Mouse (Mus musculus) midbrain, postnatal 0 days (tissue): ENCODE measurements at regions not wholly inside any gene's neighbourhood (a gene's known extent, or its start where the extent isn't known, plus 50 kb on each side); places are given as distances from the start of the nearest gene placed in this dataset.

Experiments
- ATAC-seq: fragments of 200-750 bp; cut with Nextera tagmentation; 2 replicates; pipeline ENCODE4 v1.8.0; 2017; ENCODE audit warnings: moderate number of reproducible peaks, mild to moderate bottlenecking, moderate TSS enrichment, moderate library complexity; ENCODE audit not compliant: low FRiP score
- DNase-seq: peaks from one replicate; pipeline ENCODE4 v3.0.0-alpha.2; 2015; ENCODE audit warnings: low spot score
- H3K27ac ChIP-seq: fragments of 300-500 bp; sonication (generic); 2 replicates; pipeline ENCODE4 v1.5.1; 2014; ENCODE audit warnings: low read depth, mild to moderate bottlenecking, low read length, mixed read lengths
- H3K27me3 ChIP-seq: fragments of 300-500 bp; sonication (generic); 2 replicates; pipeline ENCODE4 v1.6.1; 2014; ENCODE audit warnings: low read length, control low read depth, mixed read lengths; ENCODE audit not compliant: insufficient read depth
- H3K36me3 ChIP-seq: fragments of 300-500 bp; sonication (generic); 2 replicates; pipeline ENCODE4 v1.6.1; 2014; ENCODE audit warnings: low read length, control low read depth, mixed read lengths; ENCODE audit not compliant: insufficient read depth
- H3K4me1 ChIP-seq: fragments of 300-500 bp; sonication (generic); 2 replicates; pipeline ENCODE4 v1.6.1; 2014; ENCODE audit warnings: mild to moderate bottlenecking, control low read depth, antibody characterized with exemption, low read length, mixed read lengths; ENCODE audit not compliant: insufficient read depth
- H3K4me2 ChIP-seq: fragments of 300-500 bp; sonication (generic); 2 replicates; pipeline ENCODE4 v1.6.1; 2014; ENCODE audit warnings: low read depth, mild to moderate bottlenecking, low read length, mixed read lengths; ENCODE audit not compliant: poor library complexity, severe bottlenecking
- H3K4me3 ChIP-seq: fragments of 300-500 bp; sonication (generic); 2 replicates; pipeline ENCODE4 v1.5.1; 2014; ENCODE audit warnings: low read depth, mild to moderate bottlenecking, low read length, moderate library complexity
- H3K9ac ChIP-seq: fragments of 300-500 bp; sonication (generic); replicated peaks from 2 replicates; pipeline ENCODE4 v1.6.1; 2014; ENCODE audit warnings: mild to moderate bottlenecking, low read length, moderate library complexity, mixed read lengths; ENCODE audit not compliant: poor library complexity, severe bottlenecking
- H3K9me3 ChIP-seq: fragments of 300-500 bp; sonication (generic); 2 replicates; pipeline ENCODE4 v1.6.1; 2016; ENCODE audit warnings: low read length, control low read depth
- CTCF ChIP-seq: IDR thresholded peaks from 2 replicates; pipeline ENCODE4 v1.5.1; 2016; ENCODE audit warnings: antibody characterized with exemption, mild to moderate bottlenecking
- WGBS: fragments of 180-500 bp; shearing (Covaris S2); extraction: QIAGEN DNeasy Blood & Tissue Kit; methylation state at CpG from one replicate; pipeline ENCODE4 v1.1.7; 2014; 5-methylcytosine and 5-hydroxymethylcytosine counted together

- no peaks in the 10 kb centered on the region for H3K36me3 ChIP-seq
- no peak overlapping the region for H3K4me3 ChIP-seq
- H3K27me3 ChIP-seq: no peaks in the 10 kb centered on the region
- ATAC-seq (peak; percentile 47; the same call in 1 of the 2 replicates), DNase-seq (peak; percentile 27)
- no peak overlapping the region for H3K4me2 ChIP-seq
- H3K9ac ChIP-seq: no peak overlapping the region
- H3K4me1 ChIP-seq: no peaks in the 10 kb centered on the region
- no peaks in the 10 kb centered on the region for H3K9me3 ChIP-seq
- H3K27ac ChIP-seq: no peak overlapping the region
- TF ChIP-seq CTCF: no peak
- 60% methylated on average over 2 of the region's 2 CpGs for WGBS
Measured at GRCm38 (mm10) chr5:46182157-46182556, 324.7 kb upstream of the Lcorl start.

- 18% methylated on average over 3 of the region's 3 CpGs for WGBS
- Histone ChIP-seq H3K9me3 (no peaks in the 10 kb centered on the region), H3K27ac (no peak overlapping the region), H3K9ac (no peak overlapping the region), H3K27me3 (no peaks in the 10 kb centered on the region), H3K4me2 (no peak overlapping the region), H3K36me3 (no peaks in the 10 kb centered on the region), H3K4me3 (no peak overlapping the region), H3K4me1 (no peaks in the 10 kb centered on the region)
- DNase-seq: no peak
- ATAC-seq: no peak
- no peak for TF ChIP-seq CTCF
Measured at GRCm38 (mm10) chr5:46172315-46172714, 314.9 kb upstream of the Lcorl start.

- Histone ChIP-seq H3K4me2 (no peak overlapping the region), H3K4me1 (no peaks in the 10 kb centered on the region), H3K4me3 (no peak overlapping the region), H3K9me3 (no peaks in the 10 kb centered on the region), H3K27me3 (no peaks in the 10 kb centered on the region), H3K27ac (no peak overlapping the region), H3K36me3 (no peaks in the 10 kb centered on the region), H3K9ac (no peak overlapping the region)
- ATAC-seq (no peak), DNase-seq (no peak)
- TF ChIP-seq CTCF: no peak
- 78% methylated on average over 4 of the region's 4 CpGs for WGBS
Measured at GRCm38 (mm10) chr5:46160774-46161173, 303.4 kb upstream of the Lcorl start.

- H3K27me3 ChIP-seq: no peaks in the 10 kb centered on the region
- no peak overlapping the region for H3K27ac ChIP-seq
- WGBS: 67% methylated on average over 3 of the region's 3 CpGs
- H3K4me3 ChIP-seq: no peak overlapping the region
- no peak for TF ChIP-seq CTCF
- H3K9ac ChIP-seq: no peak overlapping the region
- H3K36me3 ChIP-seq: no peaks in the 10 kb centered on the region
- H3K9me3 ChIP-seq: no peaks in the 10 kb centered on the region
- H3K4me1 ChIP-seq: no peaks in the 10 kb centered on the region; the same call in 1 of the 2 replicates
- no peak for ATAC-seq
- no peak for DNase-seq
- no peak overlapping the region for H3K4me2 ChIP-seq
Measured at GRCm38 (mm10) chr5:46151973-46152372, 294.6 kb upstream of the Lcorl start.

- Histone ChIP-seq H3K9ac (no peak overlapping the region), H3K27ac (no peak overlapping the region), H3K27me3 (no peaks in the 10 kb centered on the region), H3K4me3 (no peak overlapping the region), H3K4me2 (no peak overlapping the region), H3K9me3 (no peaks in the 10 kb centered on the region), H3K4me1 (no peaks in the 10 kb centered on the region; the same call in 1 of the 2 replicates), H3K36me3 (no peaks in the 10 kb centered on the region)
- WGBS: 22% methylated on average over 6 of the region's 6 CpGs
- no peak for ATAC-seq
- peak; percentile 47 for DNase-seq
- no peak for TF ChIP-seq CTCF
Measured at GRCm38 (mm10) chr5:46150825-46151224, 293.4 kb upstream of the Lcorl start.

GRCm38 (mm10) chr5:46149851-46150615 is 292.6 kb upstream of the Lcorl start:
- no peak overlapping the region for H3K4me3 ChIP-seq
- 37% methylated on average over 6 of the region's 6 CpGs for WGBS
- DNase-seq (peak; percentile 26), ATAC-seq (no peak)
- no peaks in the 10 kb centered on the region; the same call in 1 of the 2 replicates for H3K4me1 ChIP-seq
- H3K27me3 ChIP-seq: no peaks in the 10 kb centered on the region
- no peak overlapping the region for H3K4me2 ChIP-seq
- no peak overlapping the region for H3K27ac ChIP-seq
- no peaks in the 10 kb centered on the region for H3K9me3 ChIP-seq
- H3K36me3 ChIP-seq: no peaks in the 10 kb centered on the region
- H3K9ac ChIP-seq: no peak overlapping the region
- no peak for TF ChIP-seq CTCF
